ENCODE assay signal across 8 mouse cellular contexts in the genomic region with DNA sequence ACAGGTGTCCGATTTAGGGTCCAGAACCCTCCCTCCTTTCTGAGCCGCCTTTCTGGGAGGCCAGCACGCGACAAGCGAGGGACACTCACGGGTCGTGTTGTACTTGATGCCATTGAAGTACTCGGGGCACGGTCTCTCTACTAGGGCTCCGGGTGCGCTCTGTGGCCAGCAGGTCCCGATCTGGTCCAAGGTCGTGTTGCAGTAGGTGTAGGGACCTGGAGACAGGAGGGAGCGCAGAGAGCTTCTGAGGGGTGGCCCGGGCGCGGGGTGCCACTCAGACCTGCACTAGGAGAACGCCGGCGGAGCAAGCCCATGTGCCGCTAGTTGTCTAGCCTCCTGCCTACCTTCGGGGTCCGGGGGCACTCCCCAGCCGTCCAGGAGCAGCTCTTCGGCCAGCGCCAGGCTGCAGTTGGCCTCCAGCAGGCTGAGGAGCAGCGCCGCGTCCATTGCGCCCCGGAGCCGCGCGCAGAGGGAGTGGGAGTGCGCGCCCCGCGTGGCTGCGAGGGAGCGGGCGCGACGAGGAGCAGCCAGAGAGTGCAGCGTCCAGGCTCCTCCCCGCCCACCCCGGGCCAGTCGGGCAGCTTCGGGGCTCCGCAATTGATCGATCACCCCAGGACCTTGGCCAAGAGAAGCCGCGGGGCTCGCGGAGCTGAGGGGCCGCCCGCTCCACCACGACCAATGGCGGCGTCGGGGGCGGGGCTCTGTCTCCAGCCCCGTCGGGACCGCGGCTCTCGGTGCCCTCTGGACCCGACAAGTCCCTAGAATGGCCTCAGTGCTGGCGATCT. TPM values are rescaled to one million over a fixed set of nuclear protein-coding genes. Genes with fewer than 3 reads are reported as not detected.
DNase-seq lines count a peak whose midpoint lies in the region; ATAC-seq lines count a peak whose summit lies in the region.

No protein-coding gene starts in this region.

- peak overlapping the region; percentile 95 for H3K4me2 ChIP-seq in heart, embryonic 14.5 days (ENCODE audit: low read length)
- H3K4me2 ChIP-seq in midbrain, embryonic 14.5 days (ENCODE audit: low read length) = peak overlapping the region; percentile 72

- no peak overlapping the region for H3K27ac ChIP-seq in heart, embryonic 14.5 days (replicated peaks in 1 of 2; ENCODE audit: control insufficient read depth in 1 of 2, insufficient read depth in 1 of 2, low read depth in 2 of 2, low read length in 2 of 2)
- no peak overlapping the region for H3K27ac ChIP-seq in midbrain, embryonic 14.5 days (replicated peaks; ENCODE audit: low read depth, low read length)

- peaks cover 69% of the 10 kb centered on the region for H3K27me3 ChIP-seq in heart, embryonic 14.5 days (ENCODE audit: control insufficient read depth, insufficient read depth, low read length)
- H3K27me3 ChIP-seq in midbrain, embryonic 14.5 days (ENCODE audit: control insufficient read depth, insufficient read depth, low read length) = peaks cover 42% of the 10 kb centered on the region

- WGBS in heart, embryonic 14.5 days = under 1% methylated on average over 67 of the region's 68 CpGs
- under 1% methylated on average over 68 of the region's 68 CpGs for WGBS in midbrain, embryonic 14.5 days

- H3K4me3 ChIP-seq in heart, embryonic 14.5 days (ENCODE audit: control insufficient read depth in 1 of 2, insufficient read depth in 1 of 2, low read depth in 1 of 2, low read length in 2 of 2) = peak overlapping the region; percentile 58 to 64
- H3K4me3 ChIP-seq in midbrain, embryonic 14.5 days (replicated peaks; ENCODE audit: low read depth, low read length) = peak overlapping the region; percentile 52

- peaks cover 0 to 13% of the 10 kb centered on the region in 2 experiments; a peak in 2 of 4 replicates for H3K4me1 ChIP-seq in heart, embryonic 14.5 days (ENCODE audit: control insufficient read depth in 2 of 2, insufficient read depth in 2 of 2, low read length in 2 of 2)
- H3K4me1 ChIP-seq in midbrain, embryonic 14.5 days (ENCODE audit: control insufficient read depth, insufficient read depth, low read length) = peaks cover 8% of the 10 kb centered on the region; the same call in 1 of the 2 replicates

- H3K36me3 ChIP-seq in heart, embryonic 14.5 days (ENCODE audit: control insufficient read depth, insufficient read depth, low read length) = no peaks in the 10 kb centered on the region
- no peaks in the 10 kb centered on the region for H3K36me3 ChIP-seq in midbrain, embryonic 14.5 days (ENCODE audit: control insufficient read depth, insufficient read depth, low read length)

- H3K9ac ChIP-seq in heart, embryonic 14.5 days (ENCODE audit: low read length) = peak overlapping the region; percentile 66
- H3K9ac ChIP-seq in midbrain, embryonic 14.5 days (replicated peaks; ENCODE audit: low read length) = peak overlapping the region; percentile 42; the same call in 1 of the 2 replicates

- no peaks in the 10 kb centered on the region for H3K9me3 ChIP-seq in heart, embryonic 14.5 days (ENCODE audit: control insufficient read depth, low read length)
- no peaks in the 10 kb centered on the region for H3K9me3 ChIP-seq in midbrain, embryonic 14.5 days (ENCODE audit: control insufficient read depth, low read length)

- ATAC-seq in frontal cortex, adult (ENCODE audit: low TSS enrichment) = peak; percentile 62; the same call in 1 of the 2 replicates
- no peak for ATAC-seq in heart, embryonic 14.5 days (ENCODE audit: insufficient number of reproducible peaks, insufficient read depth, low FRiP score, low read depth)
- ATAC-seq in midbrain, embryonic 14.5 days (ENCODE audit: low FRiP score, low TSS enrichment) = peak; percentile 32; the same call in 1 of the 2 replicates

- no peak for DNase-seq in frontal cortex, adult 2 months (ENCODE audit: extremely low spot score in 1 of 2, low spot score in 1 of 2)
- DNase-seq in adrenal gland, postnatal 36 days = peak; percentile 42 to 55
- peak; percentile 40 to 50 for DNase-seq in kidney, postnatal 25 days
- DNase-seq in midbrain, embryonic 14.5 days = peak; percentile 62
- no peak for DNase-seq in thymus, postnatal 0 days (ENCODE audit: low spot score)
- DNase-seq in left cerebral cortex, adult 8-10 months (ENCODE audit: low spot score in 2 of 2) = no peak

RNA-seq across cellular contexts. Expression of gene Crhr2, which starts 15.3 kb away (rescaled TPM):
- polyA plus RNA-seq in frontal cortex, adult 2 months (2012; rRNA removed) = 2.3 and 2.7 TPM in 2 replicates
- total RNA-seq in adrenal gland, postnatal 36 days (2021) = not detected
- polyA plus RNA-seq in heart, embryonic 14.5 days (2014; fragmentation: Nextera tagmentation; extraction: Ambion mirVana) = 10.0 and 12.4 TPM in 2 replicates
- polyA plus RNA-seq in midbrain, embryonic 14.5 days (2014; fragmentation: Nextera tagmentation; extraction: Ambion mirVana) = 1.1 and 1.2 TPM in 2 replicates
- 0.07 and 0.12 TPM in 2 replicates for polyA plus RNA-seq in thymus, postnatal 0 days (2015; fragmentation: Nextera tagmentation; extraction: Ambion mirVana)
- 1 to 10 TPM; 2.5 to 3.3 (median 2.7) TPM for total RNA-seq in left cerebral cortex, adult 8-10 months (2022)

RNA-seq across cellular contexts. Expression of gene Inmt, which starts 57.3 kb away (rescaled TPM):
- polyA plus RNA-seq in frontal cortex, adult 2 months (2012; rRNA removed) = 4.0 and 4.6 TPM in 2 replicates
- total RNA-seq in adrenal gland, postnatal 36 days (2021) = 10 to 100 TPM in 1 of 2 experiments, 1 to 10 TPM in 1; 8.1 to 10.1 TPM
- polyA plus RNA-seq in heart, embryonic 14.5 days (2014; fragmentation: Nextera tagmentation; extraction: Ambion mirVana) = 0.24 TPM in 1 of 2 replicates, not detected in the other
- polyA plus RNA-seq in midbrain, embryonic 14.5 days (2014; fragmentation: Nextera tagmentation; extraction: Ambion mirVana) = not detected in 2 replicates
- polyA plus RNA-seq in thymus, postnatal 0 days (2015; fragmentation: Nextera tagmentation; extraction: Ambion mirVana) = 2.1 and 3.0 TPM in 2 replicates
- total RNA-seq in left cerebral cortex, adult 8-10 months (2022) = 1 to 10 TPM; 2.8 to 6.3 (median 4.6) TPM

Comparison
In these comparisons a context has a peak if more than half of its experiments do, and no peak if none do; other contexts are left out.
1. DNase-seq: peak in adrenal gland, postnatal 36 days (2 of 2), kidney, postnatal 25 days (2 of 2) and midbrain, embryonic 14.5 days (single experiment); none in frontal cortex, adult 2 months (0 of 2), thymus, postnatal 0 days (single experiment) and left cerebral cortex, adult 8-10 months (0 of 2).